Mouse (Mus musculus) large intestine, adult 2 months (tissue): ENCODE measurements around the gene Osbpl2. TPM values are rescaled to one million over a fixed set of nuclear protein-coding genes. Genes with fewer than 3 reads are reported as not detected.

ENCODE experiments used
- DNase-seq: peaks from one replicate; pipeline ENCODE4 v3.0.0-alpha.2; 2012; ENCODE audit warnings: low read depth, low spot score
- WGBS: fragments of 180-500 bp; shearing (Covaris S2); methylation state at CpG from one replicate; pipeline ENCODE4 v1.1.7; 2018; 5-methylcytosine and 5-hydroxymethylcytosine counted together
- polyA plus RNA-seq: library from polyadenylated mRNA; depleted of rRNA; stranded (reverse); fragments of >200 nt; gene quantifications from 2 replicates; pipeline ENCODE4 v1.2.3, GENCODE M21; 2012

Osbpl2 gene
- polyA plus RNA-seq, 1 experiment, result 21.8 TPM

- DNase-seq, result no peak
- WGBS, result under 1% methylated on average over 87 of the region's 87 CpGs
Measured at GRCm38 (mm10) chr2:180103978-180104658, 15.0 kb upstream of the Osbpl2 start, which contains the start of gene Hrh3. Hrh3 (minus strand) TSS chr2:180104488.

- 9% methylated on average over 24 of the region's 24 CpGs for WGBS
- no peak for DNase-seq
Measured at GRCm38 (mm10) chr2:180104659-180105377, 14.3 kb upstream of the Osbpl2 start.

GRCm38 (mm10) chr2:180105441-180106190 lies 13.5 kb upstream of the Osbpl2 start:
- WGBS, result 31% methylated on average over 8 of the region's 8 CpGs
- DNase-seq, result no peak

- DNase-seq, result no peak
- WGBS, result 62% methylated on average over 4 of the region's 4 CpGs
Measured at GRCm38 (mm10) chr2:180107081-180107480, 12.0 kb upstream of the Osbpl2 start.

GRCm38 (mm10) chr2:180108285-180108684 lies 10.8 kb upstream of the Osbpl2 start:
- 32% methylated on average over 6 of the region's 6 CpGs for whole genome bisulfite sequencing

GRCm38 (mm10) chr2:180113909-180114890 lies 4.9 kb upstream of the Osbpl2 start:
- 52% methylated on average over 17 of the region's 17 CpGs for WGBS

More at GRCm38 (mm10) chr2:180108285-180108684, 10.8 kb upstream of the Osbpl2 start:
- no peak for DNase-seq

GRCm38 (mm10) chr2:180115279-180115678 lies 3.8 kb upstream of the Osbpl2 start:
- DNase-seq, result no peak
- 58% methylated on average over 6 of the region's 6 CpGs for WGBS

More at GRCm38 (mm10) chr2:180113909-180114890, 4.9 kb upstream of the Osbpl2 start:
- DNase-seq, result no peak

GRCm38 (mm10) chr2:180116081-180116493 lies 3.0 kb upstream of the Osbpl2 start:
- WGBS, result 35% methylated on average over 10 of the region's 10 CpGs
- no peak for DNase-seq

GRCm38 (mm10) chr2:180116741-180117484 lies 2.2 kb upstream of the Osbpl2 start:
- WGBS, result 57% methylated on average over 8 of the region's 8 CpGs
- no peak for DNase-seq

GRCm38 (mm10) chr2:180117485-180118194 lies 1.5 kb upstream of the Osbpl2 start:
- WGBS, result 9% methylated on average over 13 of the region's 13 CpGs
- no peak for DNase-seq

- DNase-seq, result no peak
- WGBS, result 1% methylated on average over 68 of the region's 68 CpGs
Measured at GRCm38 (mm10) chr2:180119439-180120291, 559 bp downstream of the Osbpl2 start.

- no peak for DNase-seq
- 21% methylated on average over 5 of the region's 5 CpGs for WGBS
Measured at GRCm38 (mm10) chr2:180120292-180120761, 1.2 kb downstream of the Osbpl2 start.

- WGBS, result 94% methylated on average over 2 of the region's 2 CpGs
Measured at GRCm38 (mm10) chr2:180124192-180124591, 5.1 kb downstream of the Osbpl2 start.

GRCm38 (mm10) chr2:180126195-180126594 lies 7.1 kb downstream of the Osbpl2 start:
- no peak for DNase-seq

More at GRCm38 (mm10) chr2:180124192-180124591, 5.1 kb downstream of the Osbpl2 start:
- DNase-seq, result no peak

GRCm38 (mm10) chr2:180127675-180128074 lies 8.6 kb downstream of the Osbpl2 start:
- DNase-seq, result no peak
- 54% methylated on average over 1 of the region's 1 CpGs for WGBS

More at GRCm38 (mm10) chr2:180126195-180126594, 7.1 kb downstream of the Osbpl2 start:
- 34% methylated on average over 4 of the region's 4 CpGs for WGBS

- WGBS, result 97% methylated on average over 4 of the region's 4 CpGs
- no peak for DNase-seq
Measured at GRCm38 (mm10) chr2:180133231-180133630, 14.1 kb downstream of the Osbpl2 start.

- DNase-seq, result no peak
- 89% methylated on average over 3 of the region's 3 CpGs for WGBS
Measured at GRCm38 (mm10) chr2:180133911-180134310, 14.8 kb downstream of the Osbpl2 start.
